Mouse (Mus musculus) embryonic facial prominence, embryonic 10.5 days (tissue): ENCODE data around the gene Dcakd. TPM values are rescaled to one million over a fixed set of nuclear protein-coding genes. Genes with fewer than 3 reads are reported as not detected.
A peak's percentile ranks its signal among the peaks of the same experiment; 100 is the strongest.

Source experiments
- DNase-seq: peaks from one replicate; pipeline ENCODE4 v3.0.0-alpha.2; 2017; ENCODE audit warnings: low spot score
- H3K27ac ChIP-seq: fragments of 300-500 bp; sonication (generic); replicated peaks from 2 replicates; pipeline ENCODE4 v1.5.1; 2016; ENCODE audit warnings: mild to moderate bottlenecking
- H3K27me3 ChIP-seq: fragments of 300-500 bp; sonication (generic); replicated peaks from 2 replicates; pipeline ENCODE4 v1.6.1; 2016; ENCODE audit warnings: low read depth, mild to moderate bottlenecking; ENCODE audit not compliant: poor library complexity, severe bottlenecking
- H3K36me3 ChIP-seq: fragments of 300-500 bp; sonication (generic); replicated peaks from 2 replicates; pipeline ENCODE4 v1.6.1; 2016; ENCODE audit warnings: mild to moderate bottlenecking, moderate library complexity
- H3K4me1 ChIP-seq: fragments of 300-500 bp; sonication (generic); 2 replicates; pipeline ENCODE4 v1.6.1; 2016
- H3K4me3 ChIP-seq: fragments of 300-500 bp; sonication (generic); 2 replicates; pipeline ENCODE4 v1.5.1; 2016; ENCODE audit warnings: mild to moderate bottlenecking, moderate library complexity
- H3K9me3 ChIP-seq: fragments of 300-500 bp; sonication (generic); 2 replicates; pipeline ENCODE4 v1.6.1; 2016; ENCODE audit warnings: mild to moderate bottlenecking
- WGBS: fragments of 180-500 bp; shearing (Covaris S2); methylation state at CpG from one replicate; pipeline ENCODE4 v1.1.7; 2016; 5-methylcytosine and 5-hydroxymethylcytosine counted together
- polyA plus RNA-seq: library from polyadenylated mRNA; unstranded; fragments of >200 nt; fragmentation: Nextera tagmentation; extraction: Ambion mirVana; gene quantifications from 2 replicates; pipeline ENCODE4 v1.2.1, GENCODE M21; 2016

Gene Dcakd
- polyA plus RNA-seq, 1 experiment from 2014 or later: 308 TPM

- H3K27ac ChIP-seq: no peak overlapping the region
- H3K36me3 ChIP-seq: peaks cover 97% of the 10 kb centered on the region
- 94% methylated on average over 14 of the region's 14 CpGs for WGBS
- H3K4me1 ChIP-seq: no peaks in the 10 kb centered on the region
- DNase-seq: no peak
- H3K4me3 ChIP-seq: no peak overlapping the region
- no peaks in the 10 kb centered on the region for H3K9me3 ChIP-seq
- no peaks in the 10 kb centered on the region for H3K27me3 ChIP-seq
Observed at GRCm38 (mm10) chr11:103066191-103067050, 38.3 kb upstream of the Dcakd start.

GRCm38 (mm10) chr11:103058499-103059085 is 30.5 kb upstream of the Dcakd start:
- Histone ChIP-seq H3K27ac (no peak overlapping the region), H3K4me1 (no peaks in the 10 kb centered on the region), H3K4me3 (no peak overlapping the region), H3K9me3 (no peaks in the 10 kb centered on the region), H3K36me3 (peaks cover 96% of the 10 kb centered on the region), H3K27me3 (no peaks in the 10 kb centered on the region)
- no peak for DNase-seq
- 79% methylated on average over 3 of the region's 3 CpGs for WGBS

- H3K27ac ChIP-seq: no peak overlapping the region
- H3K9me3 ChIP-seq: no peaks in the 10 kb centered on the region
- H3K4me1 ChIP-seq: no peaks in the 10 kb centered on the region
- peaks cover 98% of the 10 kb centered on the region for H3K36me3 ChIP-seq
- no peak for DNase-seq
- H3K4me3 ChIP-seq: no peak overlapping the region
- H3K27me3 ChIP-seq: no peaks in the 10 kb centered on the region
- WGBS: 93% methylated on average over 7 of the region's 7 CpGs
Observed at GRCm38 (mm10) chr11:103056636-103057035, 28.5 kb upstream of the Dcakd start.

- Histone ChIP-seq H3K9me3 (no peaks in the 10 kb centered on the region), H3K27me3 (no peaks in the 10 kb centered on the region), H3K36me3 (peaks cover 98% of the 10 kb centered on the region), H3K4me3 (no peak overlapping the region), H3K4me1 (no peaks in the 10 kb centered on the region), H3K27ac (no peak overlapping the region)
- DNase-seq: peak; percentile 68
- 48% methylated on average over 6 of the region's 6 CpGs for WGBS
Observed at GRCm38 (mm10) chr11:103054798-103055197, 26.7 kb upstream of the Dcakd start.

GRCm38 (mm10) chr11:103053191-103054076 is 25.3 kb upstream of the Dcakd start:
- H3K27me3 ChIP-seq: no peaks in the 10 kb centered on the region
- peaks cover 89% of the 10 kb centered on the region for H3K36me3 ChIP-seq
- H3K4me1 ChIP-seq: no peaks in the 10 kb centered on the region
- no peak overlapping the region for H3K4me3 ChIP-seq
- 94% methylated on average over 18 of the region's 18 CpGs for WGBS
- H3K9me3 ChIP-seq: no peaks in the 10 kb centered on the region
- no peak overlapping the region for H3K27ac ChIP-seq
- DNase-seq: no peak

- no peak overlapping the region for H3K4me3 ChIP-seq
- WGBS: 86% methylated on average over 6 of the region's 6 CpGs
- peaks cover 82% of the 10 kb centered on the region for H3K36me3 ChIP-seq
- H3K4me1 ChIP-seq: no peaks in the 10 kb centered on the region
- H3K9me3 ChIP-seq: no peaks in the 10 kb centered on the region
- no peak for DNase-seq
- H3K27me3 ChIP-seq: no peaks in the 10 kb centered on the region
- no peak overlapping the region for H3K27ac ChIP-seq
Observed at GRCm38 (mm10) chr11:103052078-103052477, 23.9 kb upstream of the Dcakd start.

- DNase-seq: no peak
- no peaks in the 10 kb centered on the region for H3K4me1 ChIP-seq
- H3K27me3 ChIP-seq: no peaks in the 10 kb centered on the region
- WGBS: 69% methylated on average over 8 of the region's 8 CpGs
- H3K9me3 ChIP-seq: no peaks in the 10 kb centered on the region
- H3K4me3 ChIP-seq: no peak overlapping the region
- peaks cover 82% of the 10 kb centered on the region for H3K36me3 ChIP-seq
- no peak overlapping the region for H3K27ac ChIP-seq
Observed at GRCm38 (mm10) chr11:103051249-103051691, 23.1 kb upstream of the Dcakd start.

GRCm38 (mm10) chr11:103050153-103050552 is 22.0 kb upstream of the Dcakd start:
- no peak for DNase-seq
- Histone ChIP-seq H3K36me3 (peaks cover 82% of the 10 kb centered on the region), H3K27ac (no peak overlapping the region), H3K27me3 (no peaks in the 10 kb centered on the region), H3K4me3 (no peak overlapping the region), H3K9me3 (no peaks in the 10 kb centered on the region), H3K4me1 (no peaks in the 10 kb centered on the region)
- WGBS: 92% methylated on average over 9 of the region's 9 CpGs

GRCm38 (mm10) chr11:103049611-103050010 is 21.5 kb upstream of the Dcakd start:
- 91% methylated on average over 5 of the region's 5 CpGs for WGBS
- H3K36me3 ChIP-seq: peaks cover 83% of the 10 kb centered on the region
- DNase-seq: no peak
- H3K4me3 ChIP-seq: no peak overlapping the region
- no peaks in the 10 kb centered on the region for H3K4me1 ChIP-seq
- no peaks in the 10 kb centered on the region for H3K9me3 ChIP-seq
- no peak overlapping the region for H3K27ac ChIP-seq
- H3K27me3 ChIP-seq: no peaks in the 10 kb centered on the region

- no peak for DNase-seq
- Histone ChIP-seq H3K27me3 (no peaks in the 10 kb centered on the region), H3K4me1 (no peaks in the 10 kb centered on the region), H3K9me3 (no peaks in the 10 kb centered on the region), H3K27ac (no peak overlapping the region), H3K36me3 (peaks cover 80% of the 10 kb centered on the region), H3K4me3 (no peak overlapping the region)
- WGBS: 44% methylated on average over 8 of the region's 8 CpGs
Observed at GRCm38 (mm10) chr11:103046286-103046685, 18.2 kb upstream of the Dcakd start.

- H3K9me3 ChIP-seq: no peaks in the 10 kb centered on the region
- H3K4me3 ChIP-seq: no peak overlapping the region
- H3K27ac ChIP-seq: no peak overlapping the region
- H3K36me3 ChIP-seq: peaks cover 71% of the 10 kb centered on the region
- H3K4me1 ChIP-seq: no peaks in the 10 kb centered on the region
- no peak for DNase-seq
- 98% methylated on average over 3 of the region's 3 CpGs for WGBS
- H3K27me3 ChIP-seq: no peaks in the 10 kb centered on the region
Observed at GRCm38 (mm10) chr11:103043982-103044381, 15.8 kb upstream of the Dcakd start.

- H3K27me3 ChIP-seq: no peaks in the 10 kb centered on the region
- H3K36me3 ChIP-seq: peaks cover 82% of the 10 kb centered on the region
- no peak for DNase-seq
- H3K27ac ChIP-seq: no peak overlapping the region
- H3K9me3 ChIP-seq: no peaks in the 10 kb centered on the region
- no peak overlapping the region for H3K4me3 ChIP-seq
- no peaks in the 10 kb centered on the region for H3K4me1 ChIP-seq
- 82% methylated on average over 4 of the region's 4 CpGs for WGBS
Observed at GRCm38 (mm10) chr11:103042828-103043227, 14.7 kb upstream of the Dcakd start.
